Mouse (Mus musculus): ENCODE measurements at regions not wholly inside any gene's neighbourhood (a gene's known extent, or its start where the extent isn't known, plus 50 kb on each side); places are given as distances from the start of the nearest gene placed in this dataset.

DNA sequence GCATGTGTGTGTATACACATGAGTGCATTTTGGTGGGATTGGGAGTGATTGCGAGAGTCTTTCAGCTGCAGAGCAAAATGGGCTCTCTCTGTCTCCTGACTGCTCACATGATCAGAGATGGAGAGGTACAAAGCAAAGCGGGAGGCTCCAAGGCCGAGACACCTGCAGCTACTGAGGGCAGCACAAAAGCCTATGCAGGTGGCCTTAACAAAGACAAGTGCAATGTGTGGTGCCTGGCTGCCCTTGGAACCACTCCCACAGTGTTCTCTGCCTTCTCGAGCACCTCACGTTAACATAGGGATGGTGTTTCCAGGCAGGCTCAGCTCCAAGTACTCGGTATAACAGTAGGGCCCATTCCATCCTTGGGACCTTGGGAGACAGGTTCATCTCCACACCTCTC lies 539.3 kb downstream of the Med13l start:
- 83% methylated on average over 6 of the region's 6 CpGs for WGBS
- ATAC-seq (ENCODE audit: low FRiP score, low read depth) = no peak
- H3K36me3 ChIP-seq (ENCODE audit: control insufficient read depth, insufficient read depth, low read length) = no peaks in the 10 kb centered on the region
- TF ChIP-seq POLR2A (IDR thresholded peaks at IDR 0.05; ENCODE audit: borderline replicate concordance, extremely low read depth, insufficient read depth, insufficient read length) = no peak
- no peak overlapping the region for H3K4me2 ChIP-seq (replicated peaks; ENCODE audit: low read depth, low read length, severe bottlenecking)
- H3K4me3 ChIP-seq (replicated peaks; ENCODE audit: low read length) = no peak overlapping the region
- H3K9ac ChIP-seq (ENCODE audit: low read depth, low read length, severe bottlenecking) = no peak overlapping the region
- peaks cover 15% of the 10 kb centered on the region; the same call in 1 of the 2 replicates for H3K27me3 ChIP-seq (ENCODE audit: control insufficient read depth, insufficient read depth, low read length)
- H3K9me3 ChIP-seq (ENCODE audit: control insufficient read depth, low read length) = no peaks in the 10 kb centered on the region
- DNase-seq (ENCODE audit: low spot score) = no peak
- no peaks in the 10 kb centered on the region for H3K4me1 ChIP-seq (ENCODE audit: control insufficient read depth, insufficient read depth, low read length)
- no peak overlapping the region for H3K27ac ChIP-seq (replicated peaks; ENCODE audit: low read depth, low read length)

DNA sequence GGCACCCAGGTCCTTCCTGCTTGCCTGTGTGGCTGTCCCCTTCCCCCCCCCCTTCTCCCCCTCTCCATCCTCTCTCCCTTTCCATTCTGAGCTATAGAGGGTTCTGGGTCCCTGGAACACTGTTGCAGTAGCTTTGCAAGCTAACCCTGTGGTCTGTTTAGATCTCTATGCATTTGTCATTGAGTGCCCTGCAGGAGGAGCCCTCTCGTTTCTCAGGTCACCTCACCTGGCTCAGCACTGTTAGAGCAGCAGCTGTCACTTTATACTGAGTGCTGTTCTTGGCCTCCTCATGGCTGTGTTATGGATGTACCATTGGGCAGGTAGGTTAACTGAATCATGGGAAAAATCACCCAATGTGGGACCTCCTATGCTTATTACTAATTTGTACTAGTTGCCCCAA lies 543.0 kb downstream of the Med13l start:
- Histone ChIP-seq H3K4me2 (replicated peaks; ENCODE audit: low read depth, low read length, severe bottlenecking) (no peak overlapping the region), H3K27ac (replicated peaks; ENCODE audit: low read depth, low read length) (no peak overlapping the region), H3K27me3 (ENCODE audit: control insufficient read depth, insufficient read depth, low read length) (no peaks in the 10 kb centered on the region), H3K4me1 (ENCODE audit: control insufficient read depth, insufficient read depth, low read length) (no peaks in the 10 kb centered on the region), H3K9me3 (ENCODE audit: control insufficient read depth, low read length) (no peaks in the 10 kb centered on the region), H3K9ac (ENCODE audit: low read depth, low read length, severe bottlenecking) (no peak overlapping the region), H3K36me3 (ENCODE audit: control insufficient read depth, insufficient read depth, low read length) (no peaks in the 10 kb centered on the region), H3K4me3 (replicated peaks; ENCODE audit: low read length) (no peak overlapping the region)
- no peak for TF ChIP-seq POLR2A (IDR thresholded peaks at IDR 0.05; ENCODE audit: borderline replicate concordance, extremely low read depth, insufficient read depth, insufficient read length)
- 35% methylated on average over 1 of the region's 1 CpGs for WGBS
- no peak for ATAC-seq (ENCODE audit: low FRiP score, low read depth)
- no peak for DNase-seq (ENCODE audit: low spot score)

DNA sequence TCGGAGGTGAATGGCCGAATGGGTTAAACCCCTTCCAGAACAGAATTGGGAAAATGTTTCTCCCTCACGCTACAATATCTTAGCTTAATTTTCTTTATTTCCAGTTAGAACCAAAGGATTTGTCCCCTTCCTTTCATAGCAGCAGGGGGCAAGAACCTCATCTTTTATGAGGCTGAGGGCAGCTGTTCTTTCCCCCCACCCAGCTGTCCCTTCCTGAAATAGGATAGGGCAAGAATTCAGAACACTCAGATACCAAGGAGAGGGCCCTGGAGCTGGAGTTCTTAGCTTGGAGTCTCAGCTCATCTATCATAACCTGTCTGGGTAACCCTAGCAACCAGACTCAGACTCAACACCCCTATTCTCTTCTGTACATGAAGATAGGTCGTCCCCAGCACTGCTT lies 547.4 kb downstream of the Med13l start:
- no peaks in the 10 kb centered on the region for H3K27me3 ChIP-seq (ENCODE audit: control insufficient read depth, insufficient read depth, low read length)
- WGBS = 72% methylated on average over 4 of the region's 4 CpGs
- no peak overlapping the region for H3K27ac ChIP-seq (replicated peaks; ENCODE audit: low read depth, low read length)
- H3K4me2 ChIP-seq (replicated peaks; ENCODE audit: low read depth, low read length, severe bottlenecking) = no peak overlapping the region
- no peak overlapping the region for H3K4me3 ChIP-seq (replicated peaks; ENCODE audit: low read length)
- H3K36me3 ChIP-seq (ENCODE audit: control insufficient read depth, insufficient read depth, low read length) = no peaks in the 10 kb centered on the region
- no peak for DNase-seq (ENCODE audit: low spot score)
- no peaks in the 10 kb centered on the region for H3K9me3 ChIP-seq (ENCODE audit: control insufficient read depth, low read length)
- H3K9ac ChIP-seq (ENCODE audit: low read depth, low read length, severe bottlenecking) = no peak overlapping the region
- 0 out of 2 replicates have a peak, but pooled peaks have one; percentile 57 for ATAC-seq (ENCODE audit: low FRiP score, low read depth)
- no peak for TF ChIP-seq POLR2A (IDR thresholded peaks at IDR 0.05; ENCODE audit: borderline replicate concordance, extremely low read depth, insufficient read depth, insufficient read length)
- H3K4me1 ChIP-seq (ENCODE audit: control insufficient read depth, insufficient read depth, low read length) = no peaks in the 10 kb centered on the region

DNA sequence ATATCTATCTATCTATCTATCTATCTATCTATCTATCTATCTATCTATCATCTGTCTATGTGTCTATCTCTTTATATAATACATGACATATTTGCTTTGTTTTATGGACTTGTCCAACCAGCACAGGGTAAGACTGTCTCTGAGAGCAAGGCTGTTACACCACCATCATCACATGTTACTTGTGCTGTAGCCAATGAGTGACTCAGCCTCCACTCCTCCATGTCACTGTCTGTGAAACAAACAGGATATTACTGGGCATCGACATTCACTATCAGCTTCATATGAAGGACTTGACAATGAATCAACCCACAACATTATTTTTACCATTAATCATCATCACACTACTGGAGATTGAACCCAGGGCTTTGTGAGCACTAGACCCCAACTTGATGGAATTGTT lies 549.0 kb downstream of the Med13l start:
- Histone ChIP-seq H3K9ac (ENCODE audit: low read depth, low read length, severe bottlenecking) (no peak overlapping the region), H3K27ac (replicated peaks; ENCODE audit: low read depth, low read length) (no peak overlapping the region), H3K9me3 (ENCODE audit: control insufficient read depth, low read length) (no peaks in the 10 kb centered on the region), H3K27me3 (ENCODE audit: control insufficient read depth, insufficient read depth, low read length) (no peaks in the 10 kb centered on the region), H3K4me2 (replicated peaks; ENCODE audit: low read depth, low read length, severe bottlenecking) (no peak overlapping the region), H3K4me3 (replicated peaks; ENCODE audit: low read length) (no peak overlapping the region), H3K36me3 (ENCODE audit: control insufficient read depth, insufficient read depth, low read length) (no peaks in the 10 kb centered on the region), H3K4me1 (ENCODE audit: control insufficient read depth, insufficient read depth, low read length) (no peaks in the 10 kb centered on the region)
- ATAC-seq (ENCODE audit: low FRiP score, low read depth) (no peak), DNase-seq (ENCODE audit: low spot score) (no peak)
- TF ChIP-seq POLR2A (IDR thresholded peaks at IDR 0.05; ENCODE audit: borderline replicate concordance, extremely low read depth, insufficient read depth, insufficient read length) = no peak
- 78% methylated on average over 1 of the region's 1 CpGs for WGBS

DNA sequence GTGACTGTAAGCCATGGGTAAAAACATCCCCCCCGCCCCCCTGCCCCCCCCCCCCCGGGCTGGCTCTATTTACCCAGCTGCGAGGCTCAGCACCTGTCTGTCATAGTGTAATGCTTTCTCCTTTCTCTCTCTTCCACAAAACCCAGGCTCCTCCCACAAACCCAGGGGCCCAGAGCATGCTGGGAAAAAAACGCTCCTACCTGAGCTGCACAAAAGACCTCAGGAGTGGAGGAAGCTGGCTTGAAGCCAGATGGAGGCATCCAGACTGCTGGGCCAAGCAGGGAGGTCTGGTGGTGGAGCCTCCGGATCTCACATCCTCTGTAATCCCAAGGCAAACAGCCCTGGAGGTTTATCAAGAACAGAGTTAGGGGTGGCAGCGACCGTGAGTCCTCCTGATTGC lies 553.6 kb downstream of the Med13l start:
- TF ChIP-seq POLR2A (IDR thresholded peaks at IDR 0.05; ENCODE audit: borderline replicate concordance, extremely low read depth, insufficient read depth, insufficient read length) = no peak
- Histone ChIP-seq H3K36me3 (ENCODE audit: control insufficient read depth, insufficient read depth, low read length) (no peaks in the 10 kb centered on the region), H3K4me2 (replicated peaks; ENCODE audit: low read depth, low read length, severe bottlenecking) (no peak overlapping the region), H3K27me3 (ENCODE audit: control insufficient read depth, insufficient read depth, low read length) (no peaks in the 10 kb centered on the region), H3K4me1 (ENCODE audit: control insufficient read depth, insufficient read depth, low read length) (no peaks in the 10 kb centered on the region), H3K9me3 (ENCODE audit: control insufficient read depth, low read length) (no peaks in the 10 kb centered on the region), H3K4me3 (replicated peaks; ENCODE audit: low read length) (no peak overlapping the region), H3K27ac (replicated peaks; ENCODE audit: low read depth, low read length) (no peak overlapping the region), H3K9ac (ENCODE audit: low read depth, low read length, severe bottlenecking) (no peak overlapping the region)
- ATAC-seq (ENCODE audit: low FRiP score, low read depth) = no peak
- 66% methylated on average over 6 of the region's 7 CpGs for WGBS
- DNase-seq (ENCODE audit: low spot score) = no peak

DNA sequence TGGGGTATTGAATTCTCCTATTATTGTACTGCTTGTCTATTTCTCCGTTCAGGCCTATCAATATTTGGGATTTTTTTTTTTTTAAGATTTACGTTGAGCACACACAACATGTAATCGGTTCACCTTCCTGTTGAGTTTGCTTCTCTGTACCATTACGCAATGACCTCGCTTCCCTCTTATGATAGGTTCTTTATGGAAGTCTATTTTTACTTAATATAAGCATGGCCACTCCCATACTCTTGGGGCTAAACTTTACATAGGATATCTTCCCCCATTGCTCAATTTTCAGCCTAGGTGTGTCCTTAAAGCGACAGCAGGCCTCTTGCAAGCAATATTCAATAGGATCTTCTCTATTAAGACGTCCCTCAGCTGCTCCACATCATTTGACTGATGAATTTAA lies 544.7 kb upstream of the Tbx3 start:
- no peak overlapping the region for H3K4me3 ChIP-seq (replicated peaks; ENCODE audit: low read length)
- no peak overlapping the region for H3K27ac ChIP-seq (replicated peaks; ENCODE audit: low read depth, low read length)
- no peaks in the 10 kb centered on the region for H3K9me3 ChIP-seq (ENCODE audit: control insufficient read depth, low read length)
- ATAC-seq (ENCODE audit: low FRiP score, low read depth) = no peak
- TF ChIP-seq POLR2A (IDR thresholded peaks at IDR 0.05; ENCODE audit: borderline replicate concordance, extremely low read depth, insufficient read depth, insufficient read length) = no peak
- no peak for DNase-seq (ENCODE audit: low spot score)
- H3K9ac ChIP-seq (ENCODE audit: low read depth, low read length, severe bottlenecking) = no peak overlapping the region
- 92% methylated on average over 7 of the region's 7 CpGs for WGBS
- no peak overlapping the region for H3K4me2 ChIP-seq (replicated peaks; ENCODE audit: low read depth, low read length, severe bottlenecking)
- no peaks in the 10 kb centered on the region for H3K36me3 ChIP-seq (ENCODE audit: control insufficient read depth, insufficient read depth, low read length)
- H3K4me1 ChIP-seq (ENCODE audit: control insufficient read depth, insufficient read depth, low read length) = no peaks in the 10 kb centered on the region
- no peaks in the 10 kb centered on the region for H3K27me3 ChIP-seq (ENCODE audit: control insufficient read depth, insufficient read depth, low read length)

Measured in limb, embryonic 14.5 days (tissue).